Mouse (Mus musculus): ENCODE results near the gene Abcc5. TPM values are rescaled to one million over a fixed set of nuclear protein-coding genes. Genes with fewer than 3 reads are reported as not detected.

The Abcc5 gene
- polyA plus RNA-seq, 1 experiment: 5.3 TPM

DNA sequence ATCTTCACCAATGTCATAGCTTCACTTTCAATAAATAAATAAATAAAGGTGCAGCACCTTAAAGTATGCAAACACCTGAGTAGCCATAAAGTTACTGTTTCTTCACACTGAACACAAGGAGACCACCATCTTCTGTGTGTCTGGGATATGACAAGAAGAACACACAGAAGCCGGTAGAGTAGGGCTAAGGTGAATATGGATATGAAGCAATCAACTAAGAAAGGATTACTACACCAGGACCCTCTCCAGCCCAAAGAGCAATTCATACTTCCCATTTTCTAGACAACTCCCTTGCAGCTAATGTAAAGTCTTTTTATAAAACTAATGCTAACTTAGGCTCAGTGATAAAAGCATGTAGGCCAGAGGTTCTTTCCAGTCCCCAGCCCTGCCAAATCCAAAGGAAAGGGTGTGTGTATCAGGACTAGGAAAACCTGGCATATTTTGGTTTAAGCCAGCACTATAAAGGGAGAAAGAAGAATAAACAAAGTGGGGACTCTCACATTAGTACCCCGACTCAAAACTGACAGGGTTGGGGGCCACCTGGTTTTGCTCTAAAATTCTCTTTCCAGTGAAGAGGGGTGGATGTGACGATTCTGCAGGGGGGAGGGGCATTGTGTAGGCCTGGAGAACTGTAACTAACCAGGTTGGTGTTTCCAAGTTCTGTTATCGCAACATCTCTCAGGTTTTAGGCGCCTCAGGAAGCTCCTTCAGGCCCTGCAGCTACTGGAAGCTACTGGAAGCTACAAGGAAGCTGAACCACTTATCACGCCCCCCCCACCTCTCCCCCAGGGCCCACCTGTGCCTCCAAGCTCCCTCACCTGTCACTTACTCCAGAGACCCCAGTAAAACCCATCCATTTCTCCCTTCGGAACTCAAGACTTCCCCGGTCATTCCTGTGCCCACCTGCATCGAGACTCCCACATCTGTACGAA lies 1.2 kb downstream of the Abcc5 start:
- Histone ChIP-seq H3K4me3 (replicated peaks) (peak overlapping the region; percentile 98), H3K4me1 (peaks cover 60% of the 10 kb centered on the region), H3K27me3 (replicated peaks) (no peaks in the 10 kb centered on the region), H3K36me3 (replicated peaks; ENCODE audit: low read length) (peaks cover 30% of the 10 kb centered on the region), H3K9me3 (no peaks in the 10 kb centered on the region)
- TF ChIP-seq GATA1 (IDR thresholded peaks at IDR 0.05; ENCODE audit: borderline replicate concordance, low read length) (no peak), FLI1 (IDR thresholded peaks at IDR 0.05; ENCODE audit: low read length) (no peak)

GRCm38 (mm10) chr16:20424226-20424663 lies 1.9 kb downstream of the Abcc5 start:
- Histone ChIP-seq H3K27me3 (replicated peaks) (no peaks in the 10 kb centered on the region), H3K4me1 (peaks cover 60% of the 10 kb centered on the region), H3K36me3 (replicated peaks; ENCODE audit: low read length) (peaks cover 37% of the 10 kb centered on the region), H3K9me3 (no peaks in the 10 kb centered on the region), H3K4me3 (replicated peaks) (peak overlapping the region; percentile 98)
- TF ChIP-seq GATA1 (IDR thresholded peaks at IDR 0.05; ENCODE audit: borderline replicate concordance, low read length): no peak
- TF ChIP-seq FLI1 (IDR thresholded peaks at IDR 0.05; ENCODE audit: low read length): no peak

- Histone ChIP-seq H3K4me3 (replicated peaks) (peak overlapping the region; percentile 80), H3K9me3 (no peaks in the 10 kb centered on the region), H3K4me1 (peaks cover 53% of the 10 kb centered on the region), H3K36me3 (replicated peaks; ENCODE audit: low read length) (peaks cover 48% of the 10 kb centered on the region), H3K27me3 (replicated peaks) (no peaks in the 10 kb centered on the region)
- TF ChIP-seq GATA1 (IDR thresholded peaks at IDR 0.05; ENCODE audit: borderline replicate concordance, low read length): no peak
- TF ChIP-seq FLI1 (IDR thresholded peaks at IDR 0.05; ENCODE audit: low read length): no peak
These were observed 3.1 kb downstream of the Abcc5 start for GRCm38 (mm10) chr16:20422938-20423730.

DNA sequence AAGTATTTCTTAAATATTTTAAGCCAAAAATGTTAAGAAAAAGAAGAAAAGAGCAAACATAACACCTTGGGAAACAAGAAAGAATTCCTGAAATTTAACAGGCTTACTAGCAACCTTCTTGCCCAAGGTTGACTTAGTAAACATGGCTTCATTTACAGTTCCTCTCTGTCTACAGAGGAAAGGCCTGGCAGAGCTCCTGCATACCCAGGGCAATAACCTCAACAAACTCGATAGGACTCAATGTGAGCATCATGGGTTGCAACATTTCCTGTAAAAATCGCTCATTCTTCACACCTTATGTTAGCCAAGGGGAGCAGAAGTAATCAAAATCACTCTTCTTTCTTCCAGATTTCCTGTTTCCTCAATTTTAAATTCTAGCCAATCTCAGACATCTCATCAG lies 8.1 kb downstream of the Abcc5 start:
- Histone ChIP-seq H3K27me3 (replicated peaks) (no peaks in the 10 kb centered on the region), H3K4me3 (replicated peaks) (no peak overlapping the region), H3K36me3 (replicated peaks; ENCODE audit: low read length) (peaks cover 94% of the 10 kb centered on the region), H3K9me3 (no peaks in the 10 kb centered on the region), H3K4me1 (peaks cover 38% of the 10 kb centered on the region)
- TF ChIP-seq FLI1 (IDR thresholded peaks at IDR 0.05; ENCODE audit: low read length): no peak
- TF ChIP-seq GATA1 (IDR thresholded peaks at IDR 0.05; ENCODE audit: borderline replicate concordance, low read length): no peak

DNA sequence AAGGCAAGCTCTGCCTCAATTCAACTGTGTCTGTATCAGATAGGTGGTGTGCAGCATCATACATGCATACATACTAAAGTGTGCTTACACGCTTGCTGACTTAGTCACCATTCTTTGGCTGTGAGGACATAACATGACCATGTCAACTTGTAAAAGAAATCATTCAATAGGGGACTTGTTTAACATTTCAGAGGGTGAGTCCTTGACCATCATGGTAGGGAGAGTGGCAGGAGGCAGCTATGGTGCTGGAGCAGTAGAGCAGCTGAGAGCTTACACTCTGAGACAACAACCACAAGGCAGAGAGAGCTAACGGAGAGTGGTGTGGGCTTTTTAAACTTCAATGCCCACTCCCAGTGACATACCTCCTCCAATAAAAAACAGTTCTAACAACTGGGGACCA lies 9.9 kb downstream of the Abcc5 start:
- Histone ChIP-seq H3K36me3 (replicated peaks; ENCODE audit: low read length) (peaks cover 96% of the 10 kb centered on the region), H3K4me3 (replicated peaks) (no peak overlapping the region), H3K4me1 (peaks cover 32% of the 10 kb centered on the region), H3K9me3 (no peaks in the 10 kb centered on the region), H3K27me3 (replicated peaks) (no peaks in the 10 kb centered on the region)
- TF ChIP-seq FLI1 (IDR thresholded peaks at IDR 0.05; ENCODE audit: low read length) (no peak), GATA1 (IDR thresholded peaks at IDR 0.05; ENCODE audit: borderline replicate concordance, low read length) (no peak)

DNA sequence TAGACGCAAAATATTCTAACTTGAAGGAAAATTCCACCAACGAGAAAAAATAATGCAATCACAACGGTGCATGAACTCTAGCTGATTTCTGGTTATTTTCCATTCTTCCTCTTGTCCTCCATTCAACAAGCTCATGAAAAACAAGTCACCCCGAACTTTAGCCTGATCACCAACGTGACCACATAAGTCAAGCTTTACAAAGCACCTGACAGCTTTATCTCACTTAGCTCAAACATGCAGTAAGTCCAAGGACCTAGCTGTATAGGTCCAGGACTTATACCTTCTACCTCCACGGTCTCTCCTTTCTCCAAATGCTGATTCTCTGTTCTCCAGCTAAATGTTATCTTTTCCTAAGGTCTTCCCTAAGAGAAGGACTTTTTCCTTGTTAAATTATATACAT lies 10.4 kb downstream of the Abcc5 start:
- TF ChIP-seq FLI1 (IDR thresholded peaks at IDR 0.05; ENCODE audit: low read length) (no peak), GATA1 (IDR thresholded peaks at IDR 0.05; ENCODE audit: borderline replicate concordance, low read length) (no peak)
- Histone ChIP-seq H3K9me3 (no peaks in the 10 kb centered on the region), H3K4me1 (peaks cover 28% of the 10 kb centered on the region), H3K27me3 (replicated peaks) (no peaks in the 10 kb centered on the region), H3K4me3 (replicated peaks) (no peak overlapping the region), H3K36me3 (replicated peaks; ENCODE audit: low read length) (peaks cover 96% of the 10 kb centered on the region)

GRCm38 (mm10) chr16:20415211-20415610 lies 11.0 kb downstream of the Abcc5 start:
- Histone ChIP-seq H3K4me3 (replicated peaks) (no peak overlapping the region), H3K9me3 (no peaks in the 10 kb centered on the region), H3K4me1 (peaks cover 25% of the 10 kb centered on the region), H3K36me3 (replicated peaks; ENCODE audit: low read length) (peaks cover 93% of the 10 kb centered on the region), H3K27me3 (replicated peaks) (no peaks in the 10 kb centered on the region)
- TF ChIP-seq GATA1 (IDR thresholded peaks at IDR 0.05; ENCODE audit: borderline replicate concordance, low read length) (no peak), FLI1 (IDR thresholded peaks at IDR 0.05; ENCODE audit: low read length) (no peak)

GRCm38 (mm10) chr16:20413870-20414331 lies 12.3 kb downstream of the Abcc5 start:
- peaks cover 31% of the 10 kb centered on the region for H3K4me1 ChIP-seq
- peaks cover 93% of the 10 kb centered on the region for H3K36me3 ChIP-seq (replicated peaks; ENCODE audit: low read length)

GRCm38 (mm10) chr16:20411958-20412570 lies 14.1 kb downstream of the Abcc5 start:
- Histone ChIP-seq H3K9me3 (no peaks in the 10 kb centered on the region), H3K27me3 (replicated peaks) (no peaks in the 10 kb centered on the region), H3K4me1 (peaks cover 31% of the 10 kb centered on the region), H3K4me3 (replicated peaks) (no peak overlapping the region), H3K36me3 (replicated peaks; ENCODE audit: low read length) (peaks cover 91% of the 10 kb centered on the region)
- no peak for TF ChIP-seq GATA1 (IDR thresholded peaks at IDR 0.05; ENCODE audit: borderline replicate concordance, low read length)
- no peak for TF ChIP-seq FLI1 (IDR thresholded peaks at IDR 0.05; ENCODE audit: low read length)

More at GRCm38 (mm10) chr16:20413870-20414331, 12.3 kb downstream of the Abcc5 start:
- no peaks in the 10 kb centered on the region for H3K9me3 ChIP-seq
- no peak overlapping the region for H3K4me3 ChIP-seq (replicated peaks)
- H3K27me3 ChIP-seq (replicated peaks): no peaks in the 10 kb centered on the region
- TF ChIP-seq FLI1 (IDR thresholded peaks at IDR 0.05; ENCODE audit: low read length) (no peak), GATA1 (IDR thresholded peaks at IDR 0.05; ENCODE audit: borderline replicate concordance, low read length) (no peak)
